Mouse (Mus musculus): Measurements from ENCODE around the gene Mrgpre. TPM values are rescaled to one million over a fixed set of nuclear protein-coding genes. Genes with fewer than 3 reads are reported as not detected.

Mrgpre gene
- polyA plus RNA-seq, 1 experiment from 2014 or later, result 0.86 TPM

GRCm38 (mm10) chr7:143819201-143819600 lies 34.9 kb upstream of the Mrgpre start:
- Histone ChIP-seq H3K4me2 (no peak overlapping the region), H3K9me3 (no peaks in the 10 kb centered on the region), H3K4me3 (no peak overlapping the region), H3K4me1 (peaks cover 11% of the 10 kb centered on the region), H3K27ac (no peak overlapping the region), H3K27me3 (no peaks in the 10 kb centered on the region), H3K9ac (no peak overlapping the region), H3K36me3 (peaks cover 37% of the 10 kb centered on the region)
- no peak for ATAC-seq (ENCODE audit: insufficient number of reproducible peaks, insufficient read depth, low FRiP score, low TSS enrichment, low read depth)
- WGBS, result 73% methylated on average over 4 of the region's 4 CpGs

- ATAC-seq (ENCODE audit: insufficient number of reproducible peaks, insufficient read depth, low FRiP score, low TSS enrichment, low read depth), result no peak
- Histone ChIP-seq H3K27ac (no peak overlapping the region), H3K27me3 (no peaks in the 10 kb centered on the region), H3K4me3 (no peak overlapping the region), H3K9ac (no peak overlapping the region), H3K4me2 (no peak overlapping the region), H3K9me3 (no peaks in the 10 kb centered on the region), H3K36me3 (peaks cover 90% of the 10 kb centered on the region), H3K4me1 (no peaks in the 10 kb centered on the region)
- WGBS, result 30% methylated on average over 1 of the region's 1 CpGs
Observed at GRCm38 (mm10) chr7:143808909-143809308, 24.6 kb upstream of the Mrgpre start.

DNA sequence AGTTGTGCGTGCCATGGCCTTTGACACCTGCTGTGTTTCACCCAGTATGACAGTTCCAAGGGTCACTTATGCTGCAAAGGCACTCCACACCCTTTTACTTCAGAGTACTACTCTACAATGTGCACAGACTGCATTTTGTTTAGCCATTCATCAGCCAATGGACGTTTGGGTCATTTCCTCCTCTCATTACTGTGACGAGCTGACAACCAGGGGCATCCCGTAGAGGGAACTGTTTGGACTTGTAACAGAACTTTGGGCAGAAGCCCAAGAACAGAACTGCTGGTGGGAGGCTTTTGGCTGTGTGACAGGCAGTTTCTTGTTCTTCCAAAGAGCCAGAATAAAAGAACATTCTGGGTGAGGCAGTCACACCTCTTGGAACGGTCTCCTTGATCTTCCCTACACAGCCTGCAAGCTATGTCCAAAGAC lies 20.9 kb upstream of the Mrgpre start:
- no peak overlapping the region for H3K4me3 ChIP-seq
- H3K4me2 ChIP-seq, result no peak overlapping the region
- WGBS, result 71% methylated on average over 5 of the region's 5 CpGs
- no peak overlapping the region for H3K9ac ChIP-seq
- ATAC-seq (ENCODE audit: insufficient number of reproducible peaks, insufficient read depth, low FRiP score, low TSS enrichment, low read depth), result no peak
- no peak overlapping the region for H3K27ac ChIP-seq
- peaks cover 81% of the 10 kb centered on the region for H3K36me3 ChIP-seq
- no peaks in the 10 kb centered on the region for H3K27me3 ChIP-seq
- H3K9me3 ChIP-seq, result no peaks in the 10 kb centered on the region
- no peaks in the 10 kb centered on the region for H3K4me1 ChIP-seq

- H3K9ac ChIP-seq, result no peak overlapping the region
- WGBS, result 87% methylated on average over 8 of the region's 8 CpGs
- H3K4me1 ChIP-seq, result no peaks in the 10 kb centered on the region
- no peaks in the 10 kb centered on the region for H3K9me3 ChIP-seq
- ATAC-seq (ENCODE audit: insufficient number of reproducible peaks, insufficient read depth, low FRiP score, low TSS enrichment, low read depth), result no peak
- no peak overlapping the region for H3K4me3 ChIP-seq
- no peaks in the 10 kb centered on the region for H3K27me3 ChIP-seq
- peaks cover 83% of the 10 kb centered on the region for H3K36me3 ChIP-seq
- H3K27ac ChIP-seq, result no peak overlapping the region
- no peak overlapping the region for H3K4me2 ChIP-seq
Observed at GRCm38 (mm10) chr7:143801195-143802065, 17.1 kb upstream of the Mrgpre start.

- ATAC-seq (ENCODE audit: insufficient number of reproducible peaks, insufficient read depth, low FRiP score, low TSS enrichment, low read depth), result no peak
- Histone ChIP-seq H3K4me2 (no peak overlapping the region), H3K27ac (no peak overlapping the region), H3K4me3 (no peak overlapping the region), H3K9ac (no peak overlapping the region), H3K4me1 (no peaks in the 10 kb centered on the region), H3K9me3 (no peaks in the 10 kb centered on the region), H3K36me3 (peaks cover 83% of the 10 kb centered on the region), H3K27me3 (no peaks in the 10 kb centered on the region)
- 91% methylated on average over 1 of the region's 1 CpGs for WGBS
Observed at GRCm38 (mm10) chr7:143800770-143801169, 16.5 kb upstream of the Mrgpre start.

GRCm38 (mm10) chr7:143798783-143799182 lies 14.5 kb upstream of the Mrgpre start:
- Histone ChIP-seq H3K4me2 (no peak overlapping the region), H3K4me3 (no peak overlapping the region), H3K36me3 (peaks cover 75% of the 10 kb centered on the region), H3K9ac (no peak overlapping the region), H3K27me3 (no peaks in the 10 kb centered on the region), H3K4me1 (no peaks in the 10 kb centered on the region), H3K27ac (no peak overlapping the region), H3K9me3 (no peaks in the 10 kb centered on the region)
- no peak for ATAC-seq (ENCODE audit: insufficient number of reproducible peaks, insufficient read depth, low FRiP score, low TSS enrichment, low read depth)
- 93% methylated on average over 4 of the region's 4 CpGs for WGBS

DNA sequence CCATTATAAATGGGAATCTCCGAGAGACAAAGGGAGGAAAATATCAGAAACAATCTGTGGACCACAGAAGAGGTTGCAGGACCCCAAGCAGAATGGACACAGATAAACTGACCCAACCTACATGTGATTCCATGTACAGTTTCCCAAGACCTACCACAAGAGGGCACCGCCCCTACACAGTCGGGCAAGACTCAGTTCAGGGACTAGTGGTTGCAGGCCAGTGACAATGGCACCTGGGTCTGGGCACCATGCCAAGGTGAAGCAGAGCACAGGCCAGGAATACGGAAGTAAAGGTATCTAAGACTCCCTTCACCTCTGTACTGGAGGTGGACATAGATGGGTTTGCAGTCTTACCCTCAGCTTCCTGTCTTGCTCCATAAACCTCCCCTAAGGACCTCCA lies 8.8 kb upstream of the Mrgpre start:
- no peak overlapping the region for H3K4me3 ChIP-seq
- no peak overlapping the region for H3K4me2 ChIP-seq
- 0 out of 2 replicates have a peak, but pooled peaks cover 4% of the 10 kb centered on the region for H3K9me3 ChIP-seq
- H3K9ac ChIP-seq, result no peak overlapping the region
- 63% methylated on average over 4 of the region's 4 CpGs for WGBS
- H3K36me3 ChIP-seq, result peaks cover 31% of the 10 kb centered on the region
- no peaks in the 10 kb centered on the region for H3K27me3 ChIP-seq
- H3K4me1 ChIP-seq, result no peaks in the 10 kb centered on the region
- no peak overlapping the region for H3K27ac ChIP-seq
- ATAC-seq (ENCODE audit: insufficient number of reproducible peaks, insufficient read depth, low FRiP score, low TSS enrichment, low read depth), result no peak

GRCm38 (mm10) chr7:143792336-143792985 lies 8.2 kb upstream of the Mrgpre start:
- Histone ChIP-seq H3K9ac (no peak overlapping the region), H3K4me1 (no peaks in the 10 kb centered on the region), H3K9me3 (0 out of 2 replicates have a peak, but pooled peaks cover 4% of the 10 kb centered on the region), H3K4me2 (no peak overlapping the region), H3K4me3 (no peak overlapping the region), H3K27ac (no peak overlapping the region), H3K27me3 (no peaks in the 10 kb centered on the region), H3K36me3 (peaks cover 24% of the 10 kb centered on the region)
- 71% methylated on average over 6 of the region's 6 CpGs for WGBS
- ATAC-seq (ENCODE audit: insufficient number of reproducible peaks, insufficient read depth, low FRiP score, low TSS enrichment, low read depth), result no peak

DNA sequence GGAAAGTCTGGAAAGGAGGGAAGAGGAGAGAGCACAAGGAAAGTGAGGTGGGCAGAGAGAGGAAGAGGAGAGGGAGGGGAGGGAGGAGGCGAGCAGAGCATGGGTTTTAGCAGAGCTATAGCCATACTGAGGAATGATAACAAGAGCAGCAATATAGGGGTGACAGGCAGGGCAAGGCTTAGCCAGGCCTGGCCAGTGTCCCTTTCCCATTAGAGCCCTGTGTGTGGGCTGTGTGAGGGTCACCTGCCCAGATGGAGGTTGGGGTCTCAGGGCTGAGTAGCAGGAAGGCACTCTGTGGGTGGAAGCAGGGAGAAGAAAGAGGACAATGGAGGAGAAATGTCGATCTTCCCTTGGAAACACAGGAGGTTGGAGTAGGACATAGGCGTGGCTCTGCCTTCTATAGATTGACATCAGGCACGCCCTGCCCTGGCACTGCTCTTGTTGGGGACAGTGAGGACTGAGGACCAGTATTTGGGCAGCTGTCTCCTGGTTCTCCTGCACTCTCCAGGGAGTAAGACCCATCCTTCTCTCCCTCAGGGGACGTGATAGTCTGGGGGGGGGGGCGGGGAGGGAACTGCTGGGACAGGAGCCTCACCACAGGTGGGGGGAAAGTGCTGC lies 813 bp downstream of the Mrgpre start:
- Histone ChIP-seq H3K9me3 (no peaks in the 10 kb centered on the region), H3K4me1 (peaks cover 24% of the 10 kb centered on the region), H3K27me3 (no peaks in the 10 kb centered on the region), H3K4me2 (peak overlapping the region; percentile 76), H3K4me3 (peak overlapping the region; percentile 48), H3K27ac (peak overlapping the region; percentile 66), H3K9ac (peak overlapping the region; percentile 70), H3K36me3 (no peaks in the 10 kb centered on the region)
- ATAC-seq (ENCODE audit: insufficient number of reproducible peaks, insufficient read depth, low FRiP score, low TSS enrichment, low read depth), result peak; percentile 16; the same call in 1 of the 2 replicates
- WGBS, result 11% methylated on average over 6 of the region's 6 CpGs

DNA sequence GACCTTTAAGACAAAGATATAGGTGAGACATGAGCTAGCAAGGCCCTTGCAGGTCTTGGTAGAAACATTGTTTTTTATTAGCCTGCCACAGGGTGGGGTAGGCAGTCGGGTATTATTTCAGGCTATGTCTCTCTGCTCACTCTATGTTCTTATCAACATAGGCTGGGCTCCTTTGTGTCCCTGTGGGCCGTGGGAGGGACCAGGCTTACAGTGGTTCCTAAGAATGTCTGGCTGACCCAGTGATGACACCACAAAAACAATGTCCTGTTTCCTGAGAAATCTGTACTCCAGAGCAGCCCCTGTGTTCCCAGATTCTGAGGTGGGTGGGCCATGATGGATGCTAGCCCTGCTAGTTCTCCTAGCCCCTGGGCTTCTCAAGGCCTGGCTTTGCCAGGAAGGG lies 6.9 kb downstream of the Mrgpre start:
- no peak overlapping the region for H3K4me3 ChIP-seq
- H3K4me1 ChIP-seq, result no peaks in the 10 kb centered on the region
- H3K9ac ChIP-seq, result no peak overlapping the region
- H3K36me3 ChIP-seq, result no peaks in the 10 kb centered on the region
- H3K27me3 ChIP-seq, result no peaks in the 10 kb centered on the region
- H3K27ac ChIP-seq, result no peak overlapping the region
- H3K9me3 ChIP-seq, result no peaks in the 10 kb centered on the region
- no peak for ATAC-seq (ENCODE audit: insufficient number of reproducible peaks, insufficient read depth, low FRiP score, low TSS enrichment, low read depth)
- H3K4me2 ChIP-seq, result no peak overlapping the region
- 57% methylated on average over 2 of the region's 2 CpGs for WGBS

GRCm38 (mm10) chr7:143776137-143776536 lies 8.2 kb downstream of the Mrgpre start:
- Histone ChIP-seq H3K4me3 (no peak overlapping the region), H3K36me3 (no peaks in the 10 kb centered on the region), H3K4me1 (no peaks in the 10 kb centered on the region), H3K27ac (no peak overlapping the region), H3K9me3 (no peaks in the 10 kb centered on the region), H3K9ac (no peak overlapping the region), H3K27me3 (no peaks in the 10 kb centered on the region), H3K4me2 (no peak overlapping the region)
- 31% methylated on average over 3 of the region's 3 CpGs for WGBS
- ATAC-seq (ENCODE audit: insufficient number of reproducible peaks, insufficient read depth, low FRiP score, low TSS enrichment, low read depth), result no peak

Measured in embryonic facial prominence, embryonic 13.5 days (tissue).